Mouse (Mus musculus) brain, embryonic 14.5 days (tissue): ENCODE data around the gene Spef1. TPM values are rescaled to one million over a fixed set of nuclear protein-coding genes. Genes with fewer than 3 reads are reported as not detected.

Experiments
- DNase-seq: peaks from one replicate; pipeline ENCODE4 v3.0.0-alpha.2; 2011; ENCODE audit warnings: low read depth
- CTCF ChIP-seq: fragments of 200-500 bp; IDR thresholded peaks from 2 replicates; pipeline ENCODE4 v1.5.1; 2012; ENCODE audit warnings: inconsistent platforms, mild to moderate bottlenecking, moderate library complexity, borderline replicate concordance; ENCODE audit not compliant: insufficient read depth, insufficient read length; ENCODE audit errors: extremely low read depth
- POLR2A ChIP-seq: fragments of 200-500 bp; IDR thresholded peaks from 2 replicates; pipeline ENCODE4 v1.6.1; 2012; ENCODE audit warnings: mild to moderate bottlenecking, inconsistent platforms, borderline replicate concordance; ENCODE audit not compliant: poor library complexity, insufficient read depth, insufficient read length, severe bottlenecking; ENCODE audit errors: extremely low read depth
- polyA plus RNA-seq: library from polyadenylated mRNA; depleted of rRNA; stranded (reverse); fragments of >200 nt; gene quantifications from 2 replicates; pipeline ENCODE4 v1.2.3, GENCODE M21; 2012

Spef1 gene
- polyA plus RNA-seq, 1 experiment: 35.4 TPM

GRCm38 (mm10) chr2:131148353-131149253 lies 38.5 kb downstream of the Spef1 start:
- TF ChIP-seq CTCF (no peak), POLR2A (no peak)

GRCm38 (mm10) chr2:131147043-131147365 lies 40.1 kb downstream of the Spef1 start:
- no peak for TF ChIP-seq CTCF
- no peak for TF ChIP-seq POLR2A
- no peak for DNase-seq

More at GRCm38 (mm10) chr2:131148353-131149253, 38.5 kb downstream of the Spef1 start:
- no peak for DNase-seq

- no peak for DNase-seq
- TF ChIP-seq POLR2A: no peak
Observed at GRCm38 (mm10) chr2:131146193-131147042, 40.7 kb downstream of the Spef1 start.

- TF ChIP-seq CTCF (no peak), POLR2A (no peak)
- no peak for DNase-seq
Observed at GRCm38 (mm10) chr2:131145536-131145935, 41.5 kb downstream of the Spef1 start.

- TF ChIP-seq CTCF (no peak), POLR2A (no peak)
- no peak for DNase-seq
Observed at GRCm38 (mm10) chr2:131145121-131145520, 42.0 kb downstream of the Spef1 start.

GRCm38 (mm10) chr2:131143007-131143780 lies 43.9 kb downstream of the Spef1 start:
- TF ChIP-seq CTCF (no peak), POLR2A (no peak)
- no peak for DNase-seq

GRCm38 (mm10) chr2:131142592-131142991 lies 44.5 kb downstream of the Spef1 start:
- peak; percentile 62 for DNase-seq
- TF ChIP-seq POLR2A (no peak), CTCF (peak; percentile 62)

- no peak for DNase-seq
- TF ChIP-seq CTCF (no peak), POLR2A (no peak)
Observed at GRCm38 (mm10) chr2:131141336-131141986, 45.6 kb downstream of the Spef1 start.

- TF ChIP-seq CTCF (no peak), POLR2A (no peak)
Observed at GRCm38 (mm10) chr2:131140533-131140905, 46.6 kb downstream of the Spef1 start.

GRCm38 (mm10) chr2:131139886-131140532 lies 47.1 kb downstream of the Spef1 start:
- no peak for TF ChIP-seq POLR2A
- no peak for TF ChIP-seq CTCF
- no peak for DNase-seq

More at GRCm38 (mm10) chr2:131140533-131140905, 46.6 kb downstream of the Spef1 start:
- DNase-seq: no peak

GRCm38 (mm10) chr2:131139287-131139686 lies 47.8 kb downstream of the Spef1 start:
- no peak for TF ChIP-seq POLR2A
- TF ChIP-seq CTCF: no peak
- DNase-seq: no peak
